Mouse (Mus musculus): ENCODE measurements around the gene Ltf.

DNA sequence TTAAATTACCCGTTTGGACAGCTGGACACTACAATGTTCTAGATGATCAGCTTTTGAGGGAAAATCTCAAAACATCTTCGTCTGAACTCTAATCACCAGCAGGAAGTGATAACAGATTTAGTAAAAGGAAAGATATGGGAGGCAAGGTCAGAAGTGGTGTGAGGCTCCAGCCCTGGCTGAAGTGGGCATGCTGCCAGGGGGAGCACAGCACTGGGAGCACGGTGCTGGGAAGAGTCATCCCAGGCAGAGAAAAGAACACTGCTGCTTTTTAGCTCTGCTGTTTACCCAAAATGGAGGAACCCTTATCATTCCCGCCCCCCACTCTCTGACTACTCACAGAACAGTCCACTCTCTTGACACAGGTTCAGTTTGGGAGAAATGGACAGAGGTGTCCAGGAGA, 20.9 kb downstream of the Ltf start:
- TF ChIP-seq NRF1 (IDR thresholded peaks at IDR 0.05; ENCODE audit: insufficient read depth, low read depth, low read length, poor library complexity, severe bottlenecking): no peak
- TF ChIP-seq CTCF (IDR thresholded peaks at IDR 0.05 in 2 of 3, conservative IDR thresholded peaks at IDR 0.05 in 1 of 3; ENCODE audit: control insufficient read depth in 1 of 3, insufficient read depth in 1 of 3, low read depth in 2 of 3, low read length in 3 of 3, poor library complexity in 1 of 3, severe bottlenecking in 1 of 3): no peak
- no peak for TF ChIP-seq TBP (IDR thresholded peaks at IDR 0.05; ENCODE audit: low read depth, low read length)
- no peak for TF ChIP-seq USF1 (IDR thresholded peaks at IDR 0.05; ENCODE audit: low read depth, low read length)
- TF ChIP-seq SMC3 (IDR thresholded peaks at IDR 0.05; ENCODE audit: low read depth, low read length): no peak
- TF ChIP-seq EP300 (IDR thresholded peaks at IDR 0.05; ENCODE audit: low read depth in 1 of 2, low read length in 2 of 2): no peak
- no peak for TF ChIP-seq MYB (IDR thresholded peaks at IDR 0.05; ENCODE audit: low read depth, low read length)
- TF ChIP-seq ETS1 (IDR thresholded peaks at IDR 0.05; ENCODE audit: low read depth, low read length): no peak
- no peak for TF ChIP-seq RCOR1 (IDR thresholded peaks at IDR 0.05; ENCODE audit: low read depth, low read length)
- no peak for TF ChIP-seq GATA1 (IDR thresholded peaks at IDR 0.05; ENCODE audit: low read depth, low read length)

Measured in MEL (cell line).